Mouse (Mus musculus) liver (tissue): ENCODE results near the gene Cngb1.

Experiments used
- DNase-seq: peaks from one replicate; pipeline ENCODE4 v3.0.0-alpha.2; 2020; ENCODE audit warnings: mixed read lengths

Gene Cngb1

DNA sequence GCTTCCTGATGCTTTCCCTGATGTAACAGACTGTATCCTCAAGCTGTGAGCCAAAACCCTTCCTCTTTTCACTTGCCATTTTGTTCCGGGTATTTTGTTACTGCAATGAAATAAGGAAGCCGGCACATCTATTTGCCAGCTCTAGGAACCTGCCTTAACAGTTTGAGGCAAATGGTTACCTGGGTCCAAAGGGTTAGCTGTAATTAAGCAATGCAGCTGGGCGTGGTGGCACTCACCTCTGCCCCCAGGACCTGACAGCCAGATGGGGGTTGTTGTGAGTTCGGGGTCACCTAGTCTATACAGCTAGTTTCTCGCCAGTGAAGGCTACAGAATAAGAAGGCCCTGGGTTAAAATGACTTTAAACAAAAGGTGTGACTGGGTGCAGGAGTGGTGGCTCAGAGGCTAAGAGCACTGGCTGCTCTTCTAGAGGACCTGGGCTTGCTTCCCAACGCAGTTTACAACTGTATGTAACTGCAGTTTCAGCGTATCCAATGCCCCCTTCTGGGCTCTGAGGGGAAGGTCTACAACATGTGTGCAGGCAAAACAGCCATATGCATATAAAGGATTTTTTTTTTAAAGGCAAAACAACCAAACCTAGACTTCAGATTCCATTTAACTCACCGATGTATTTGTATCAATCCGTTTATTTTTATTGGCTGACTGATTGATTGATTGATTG, 114.7 kb downstream of the Cngb1 start:
- no peak for DNase-seq
